ENCODE assay signal across 22 mouse cellular contexts in the genomic region with DNA sequence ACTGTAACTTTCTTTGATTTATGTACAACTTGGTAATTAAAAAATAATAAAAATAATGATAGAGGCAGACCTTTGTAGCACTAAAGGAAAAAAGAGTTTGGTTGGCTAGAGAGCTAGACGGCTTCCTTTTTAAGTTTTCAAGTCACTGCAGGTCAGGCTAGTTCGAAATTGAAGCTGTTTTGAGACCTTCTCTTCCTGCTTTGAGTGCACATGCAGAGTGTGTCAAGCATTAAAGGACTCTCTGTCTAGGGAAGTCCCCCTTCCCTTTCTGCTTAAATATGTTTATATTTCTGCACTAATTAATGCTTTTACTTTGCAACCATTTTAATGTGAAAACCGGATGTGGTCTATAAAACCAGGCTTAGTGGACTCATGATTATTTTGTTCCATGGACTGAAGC. TPM values are rescaled to one million over a fixed set of nuclear protein-coding genes. Genes with fewer than 3 reads are reported as not detected.
DNase-seq lines count a peak whose midpoint lies in the region; ATAC-seq and TF ChIP-seq lines count a peak whose summit lies in the region.
"Had no signal": no experiment of that assay in that cellular context is flagged by ENCODE, and none has a peak within 500 bp of the region (broad histone marks: within the 10 kb centered on the region; RNA-seq: fewer than 3 reads in every experiment).

No protein-coding gene starts in this region.

- intact Hi-C loops in gastrocnemius, adult 2 months (cut with DNase I): no loop called here
- intact Hi-C loops in gastrocnemius, postnatal 36 days (cut with DNase I): no loop called here

- no peak for DNase-seq in gastrocnemius, adult 2 months
- DNase-seq in gastrocnemius, postnatal 36 days: no peak
- DNase-seq in limb, embryonic 10.5 days (ENCODE audit: low spot score): no peak
- DNase-seq in hindbrain, embryonic 10.5 days (ENCODE audit: low spot score): no peak
- DNase-seq: adrenal gland, postnatal 10 days; cerebellum, adult 11 months; cerebellum, postnatal 36 days; gastrocnemius, postnatal 25 days; kidney, postnatal 14 days; right cerebral cortex, postnatal 14 days; spleen, adult 18-20 months; thymus, adult 2 months had no signal

- H3K4me1 ChIP-seq in limb, embryonic 13.5 days: peaks cover 19% of the 10 kb centered on the region
- H3K4me1 ChIP-seq in limb, embryonic 10.5 days: peaks cover 17% of the 10 kb centered on the region
- H3K4me1 ChIP-seq in hindbrain, embryonic 10.5 days (replicated peaks): 0 out of 2 replicates have a peak, but pooled peaks cover 7% of the 10 kb centered on the region
- H3K4me1 ChIP-seq: midbrain, embryonic 13.5 days had no signal

- no peaks in the 10 kb centered on the region for H3K79me2 ChIP-seq in myocyte (ENCODE audit: control insufficient read depth, insufficient read depth)

- peak overlapping the region; percentile 62 for H3K27ac ChIP-seq in gastrocnemius, adult 2 months
- H3K27ac ChIP-seq in limb, embryonic 13.5 days: no peak overlapping the region
- no peak overlapping the region for H3K27ac ChIP-seq in limb, embryonic 10.5 days
- H3K27ac ChIP-seq in hindbrain, embryonic 10.5 days: no peak overlapping the region
- H3K27ac ChIP-seq: embryonic facial prominence, embryonic 12.5 days; forebrain, embryonic 15.5 days; midbrain, embryonic 13.5 days; neural tube, embryonic 13.5 days had no signal

- no peaks in the 10 kb centered on the region for H3K27me3 ChIP-seq in limb, embryonic 13.5 days
- H3K27me3 ChIP-seq in limb, embryonic 10.5 days (ENCODE audit: low read depth, poor library complexity, severe bottlenecking): no peaks in the 10 kb centered on the region
- H3K27me3 ChIP-seq in myocyte (ENCODE audit: control insufficient read depth, insufficient read depth, insufficient read length): no peaks in the 10 kb centered on the region
- H3K27me3 ChIP-seq in hindbrain, embryonic 10.5 days (ENCODE audit: insufficient read depth, poor library complexity, severe bottlenecking): no peaks in the 10 kb centered on the region
- H3K27me3 ChIP-seq: embryonic facial prominence, embryonic 12.5 days; forebrain, embryonic 15.5 days; lung, embryonic 15.5 days; midbrain, embryonic 13.5 days; neural tube, embryonic 13.5 days had no signal

- no peak for TF ChIP-seq POLR2A in myocyte (IDR thresholded peaks at IDR 0.05; ENCODE audit: insufficient read length, low read depth)

- no peak for TF ChIP-seq CTCF in gastrocnemius, adult 2 months (IDR thresholded peaks at IDR 0.05)

- H3K4me3 ChIP-seq in gastrocnemius, adult 2 months: peak overlapping the region; percentile 55
- no peak overlapping the region for H3K4me3 ChIP-seq in limb, embryonic 13.5 days
- no peak overlapping the region for H3K4me3 ChIP-seq in limb, embryonic 10.5 days
- no peak overlapping the region for H3K4me3 ChIP-seq in myocyte
- no peak overlapping the region for H3K4me3 ChIP-seq in hindbrain, embryonic 10.5 days
- H3K4me3 ChIP-seq: embryonic facial prominence, embryonic 12.5 days; forebrain, embryonic 15.5 days; lung, embryonic 15.5 days; midbrain, embryonic 13.5 days; neural tube, embryonic 13.5 days had no signal

- no peaks in the 10 kb centered on the region for H3K36me3 ChIP-seq in limb, embryonic 13.5 days
- no peaks in the 10 kb centered on the region for H3K36me3 ChIP-seq in limb, embryonic 10.5 days
- no peaks in the 10 kb centered on the region for H3K36me3 ChIP-seq in myocyte (ENCODE audit: control insufficient read depth, insufficient read depth)
- no peaks in the 10 kb centered on the region for H3K36me3 ChIP-seq in hindbrain, embryonic 10.5 days
- H3K36me3 ChIP-seq: embryonic facial prominence, embryonic 12.5 days; forebrain, embryonic 15.5 days; lung, embryonic 15.5 days; midbrain, embryonic 13.5 days; neural tube, embryonic 13.5 days had no signal

- peak overlapping the region; percentile 48 for H3K4me2 ChIP-seq in limb, embryonic 13.5 days (replicated peaks)
- peak overlapping the region; percentile 77 for H3K4me2 ChIP-seq in myocyte (ENCODE audit: low read depth)
- H3K4me2 ChIP-seq: liver, embryonic 11.5 days; midbrain, embryonic 13.5 days; neural tube, embryonic 13.5 days had no signal

- H3K9me3 ChIP-seq in limb, embryonic 13.5 days: no peaks in the 10 kb centered on the region
- H3K9me3 ChIP-seq in limb, embryonic 10.5 days (replicated peaks): no peaks in the 10 kb centered on the region
- no peaks in the 10 kb centered on the region for H3K9me3 ChIP-seq in hindbrain, embryonic 10.5 days
- H3K9me3 ChIP-seq: embryonic facial prominence, embryonic 12.5 days; forebrain, embryonic 15.5 days; lung, embryonic 15.5 days; midbrain, embryonic 13.5 days; neural tube, embryonic 13.5 days had no signal

- H3K9ac ChIP-seq in limb, embryonic 13.5 days: no peak overlapping the region
- H3K9ac ChIP-seq: embryonic facial prominence, embryonic 12.5 days; forebrain, embryonic 15.5 days; lung, embryonic 15.5 days; midbrain, embryonic 13.5 days; neural tube, embryonic 13.5 days had no signal

- whole genome bisulfite sequencing in limb, embryonic 13.5 days: 26% methylated on average over 3 of the region's 3 CpGs
- 78% methylated on average over 3 of the region's 3 CpGs for WGBS in limb, embryonic 10.5 days
- 63% methylated on average over 3 of the region's 3 CpGs for WGBS in hindbrain, embryonic 10.5 days

- no peak overlapping the region for H3ac ChIP-seq in myocyte (ENCODE audit: control insufficient read depth, insufficient read length)

- ATAC-seq in limb, embryonic 13.5 days (ENCODE audit: low FRiP score, low read depth): no peak
- ATAC-seq in CD4-positive, CD25-positive, alpha-beta regulatory T cell, adult 4 months: peak; percentile 79
- ATAC-seq: midbrain, embryonic 13.5 days had no signal

TF ChIP-seq in myocyte, 11 proteins besides CTCF, POLR2A, EP300 and RAD21:
- TF ChIP-seq TCF3 (IDR thresholded peaks at IDR 0.05; ENCODE audit: insufficient read length, low read depth): no peak
- no peak for TF ChIP-seq TCF12 (IDR thresholded peaks at IDR 0.05; ENCODE audit: insufficient read depth, poor library complexity, severe bottlenecking)
- TF ChIP-seq USF1 (IDR thresholded peaks at IDR 0.05; ENCODE audit: low read depth): no peak
- no peak for TF ChIP-seq SRF (IDR thresholded peaks at IDR 0.05; ENCODE audit: control insufficient read depth, insufficient read length, low read depth)
- no peak for TF ChIP-seq CEBPB (IDR thresholded peaks at IDR 0.05; ENCODE audit: insufficient read depth, poor library complexity, severe bottlenecking)
- no peak for TF ChIP-seq E2F4 (IDR thresholded peaks at IDR 0.05; ENCODE audit: insufficient read depth)
- no peak for TF ChIP-seq MYOG (IDR thresholded peaks at IDR 0.05; ENCODE audit: control insufficient read depth in 1 of 3, insufficient read depth in 1 of 3, insufficient read length in 2 of 3, low read depth in 2 of 3)
TF ChIP-seq in myocyte: peak in this region for 0.

RNA-seq across cellular contexts. Expression of gene Etv1, which starts 8.5 kb away (rescaled TPM):
- 1 to 10 TPM; 4.0 to 4.8 TPM for total RNA-seq in gastrocnemius, adult 2 months (2021)
- total RNA-seq in gastrocnemius, postnatal 36 days (2021): 1 to 10 TPM; 6.1 to 6.6 TPM
- 26.1 and 31.0 TPM in 2 replicates for polyA plus RNA-seq in limb, embryonic 13.5 days (2015; fragmentation: Nextera tagmentation; extraction: Ambion mirVana)
- polyA plus RNA-seq in limb, embryonic 10.5 days (2016; fragmentation: Nextera tagmentation; extraction: Ambion mirVana): 7.8 and 11.1 TPM in 2 replicates
- polyA plus RNA-seq in CD4-positive, CD25-positive, alpha-beta regulatory T cell, adult 4 months (2017; shearing (Covaris generic)): under 1 TPM; 0.58 to 0.61 TPM
- polyA plus RNA-seq in myocyte (2012; fragmentation: generic; extraction: Trizol): 4.4 TPM
- 10.2 and 15.0 TPM in 2 replicates for polyA plus RNA-seq in hindbrain, embryonic 10.5 days (2016; fragmentation: Nextera tagmentation; extraction: Ambion mirVana)
- total RNA-seq: megakaryocyte progenitor cell, adult 5-6 weeks had no signal
